Mouse (Mus musculus): ENCODE measurements around the gene 4933430I17Rik.

Gene 4933430I17Rik

DNA sequence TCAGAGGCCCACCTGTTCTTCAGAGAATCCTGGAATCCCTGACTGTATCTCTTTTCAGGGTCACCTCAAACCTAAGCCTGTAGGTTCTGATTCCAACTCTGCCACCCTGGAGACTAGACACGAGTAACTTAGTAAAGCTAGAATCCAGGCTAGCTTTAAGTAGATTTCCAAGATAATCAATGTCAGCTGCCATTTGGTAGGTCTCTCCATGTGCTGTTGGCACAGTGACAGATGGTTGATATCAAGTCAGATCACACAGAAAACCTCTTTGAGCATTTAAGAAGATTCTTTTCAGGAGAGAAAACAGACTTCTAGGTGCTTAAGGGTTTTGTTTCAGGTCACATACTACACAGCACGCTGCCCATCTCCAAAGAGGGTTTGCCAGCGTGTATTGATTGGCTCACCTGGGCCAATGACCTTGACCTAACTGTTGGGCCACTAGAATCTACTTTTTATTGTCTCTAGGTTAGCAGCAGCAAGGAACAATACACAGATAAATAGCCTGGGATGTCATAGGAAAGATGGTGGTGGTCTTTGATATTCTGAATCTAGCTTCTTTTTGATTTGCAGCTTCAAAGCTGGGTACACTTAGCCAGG, 21.7 kb upstream of the 4933430I17Rik start, which contains the start of gene Hdhd3:
TSS of gene Hdhd3 (minus strand) at position 94 of the 597 bp plus-strand sequence.
- no peak for DNase-seq (ENCODE audit: low spot score in 2 of 2)

DNA sequence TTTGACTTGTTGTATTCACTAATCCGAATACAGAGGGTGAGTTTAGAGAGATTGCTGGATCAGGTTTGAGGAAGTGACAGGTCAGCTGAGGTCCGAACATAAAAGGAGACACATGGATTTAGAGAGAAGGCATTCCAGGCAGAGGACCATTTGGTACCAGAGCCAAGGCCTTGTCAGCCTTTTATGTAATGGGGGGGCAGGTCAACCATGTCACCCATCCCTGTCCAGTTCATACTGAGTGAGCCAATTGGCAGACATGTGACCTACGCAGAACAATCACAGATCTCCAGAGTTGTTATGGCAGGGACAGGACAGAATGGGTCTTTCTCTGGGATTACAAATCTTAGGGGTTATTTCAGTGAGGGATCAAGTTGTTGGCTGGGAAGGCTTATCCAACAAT, 19.2 kb upstream of the 4933430I17Rik start:
- no peak for DNase-seq (ENCODE audit: low spot score in 2 of 2)

DNA sequence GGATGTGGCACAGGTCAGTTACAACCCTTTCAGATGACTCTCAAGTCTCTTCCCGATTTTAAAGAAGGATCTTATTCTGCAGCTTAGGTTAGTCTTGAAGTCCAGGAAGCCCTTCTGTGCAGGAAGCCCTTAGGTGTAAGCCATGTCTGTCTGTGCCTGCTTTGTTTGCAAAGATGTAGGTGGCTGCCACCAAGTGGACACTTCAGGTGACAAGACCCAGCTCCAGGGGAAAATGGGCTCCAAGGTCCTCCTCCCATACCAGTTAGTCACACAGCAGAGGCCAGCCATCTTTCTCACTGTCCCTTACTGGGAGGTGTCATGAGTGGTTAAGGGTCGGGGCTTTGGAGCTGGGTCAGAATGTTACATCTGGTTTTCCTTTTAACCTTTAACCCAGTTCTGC, 18.4 kb upstream of the 4933430I17Rik start:
- DNase-seq (ENCODE audit: low spot score in 2 of 2): no peak

DNA sequence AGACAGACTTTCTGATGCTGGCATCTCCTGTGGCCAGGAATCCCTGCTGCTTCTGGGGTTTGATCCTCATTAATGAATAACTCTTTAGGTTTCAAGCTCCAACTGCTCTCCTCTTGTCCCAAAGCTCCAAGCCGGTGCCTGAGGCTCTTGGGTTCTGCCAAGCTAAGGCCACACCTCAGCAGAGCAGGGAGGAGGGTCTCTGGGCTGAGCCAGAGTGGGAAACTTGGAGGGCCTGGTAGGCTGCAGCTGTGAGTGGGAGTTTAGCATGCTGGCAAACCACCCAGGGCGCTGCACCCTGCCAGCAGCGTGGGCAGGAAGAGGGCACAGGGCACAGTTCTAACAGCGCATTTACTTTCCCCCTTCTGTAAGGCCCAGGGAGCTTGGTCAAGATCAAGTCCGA, 16.3 kb upstream of the 4933430I17Rik start:
- DNase-seq (ENCODE audit: low spot score in 2 of 2): no peak

DNA sequence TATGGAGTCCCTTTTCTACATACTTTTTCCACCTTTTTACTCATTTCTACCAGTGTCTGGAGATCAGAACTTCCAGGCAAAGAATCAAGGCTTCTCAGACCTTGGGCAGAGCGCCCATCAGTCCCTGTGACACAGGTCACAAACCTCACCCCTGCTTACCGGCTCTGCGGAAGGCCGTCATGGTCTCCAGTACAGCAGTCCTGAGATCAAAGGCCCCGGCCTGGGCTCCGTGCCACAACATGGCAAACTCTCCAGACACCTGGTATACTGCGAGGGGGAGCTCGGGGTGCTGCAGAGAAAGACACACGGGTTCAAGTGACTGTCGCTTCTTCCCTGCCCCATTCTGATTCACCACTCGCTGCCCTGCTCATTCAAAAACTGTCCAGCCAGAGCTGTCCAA, 15.2 kb upstream of the 4933430I17Rik start:
- no peak for DNase-seq (ENCODE audit: low spot score in 2 of 2)

DNA sequence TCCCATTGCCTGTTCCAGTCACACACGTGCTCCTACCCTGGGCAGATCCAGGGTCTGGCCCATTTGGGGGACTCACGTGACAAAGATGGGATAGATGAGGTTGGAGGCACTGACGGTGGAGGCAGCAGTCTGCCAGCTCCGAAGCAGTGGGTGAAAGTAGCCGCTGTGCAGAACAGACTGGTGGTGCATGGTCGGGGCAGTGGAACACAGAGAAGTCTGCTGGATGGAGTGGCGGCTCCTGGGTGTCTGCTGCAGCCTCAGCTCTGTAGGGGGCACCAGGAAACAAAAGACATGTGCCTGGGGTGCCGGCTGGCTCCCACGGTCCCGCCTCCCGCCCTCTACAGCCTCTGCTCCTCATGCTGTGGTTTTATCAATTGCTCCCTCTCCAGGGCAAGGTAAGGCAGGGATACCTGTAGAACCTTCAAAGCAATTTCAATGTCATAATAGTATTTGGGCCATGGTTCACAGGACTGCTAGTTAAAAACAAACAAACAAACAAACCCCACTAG, 11.1 kb upstream of the 4933430I17Rik start:
- no peak for DNase-seq (ENCODE audit: low spot score in 2 of 2)

DNA sequence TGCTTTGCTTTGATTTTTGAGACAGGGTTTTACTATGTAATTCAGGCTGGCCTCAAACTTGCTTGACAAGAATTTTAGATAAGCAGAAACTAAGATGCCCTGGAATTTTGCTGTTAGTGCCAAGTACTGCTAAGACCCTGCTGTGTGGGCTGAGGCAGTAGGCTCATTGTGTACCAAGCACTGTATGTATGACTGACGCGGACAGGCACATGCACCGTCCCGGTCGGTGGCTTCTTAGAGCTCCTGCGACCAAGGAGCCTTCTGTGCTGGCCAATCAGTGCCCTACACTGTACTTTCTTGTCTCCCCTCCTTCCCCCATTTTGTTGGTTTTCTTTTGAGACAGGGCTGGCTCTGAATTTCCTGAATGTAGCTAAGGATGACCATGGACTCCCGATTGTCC, 10.2 kb upstream of the 4933430I17Rik start:
- DNase-seq (ENCODE audit: low spot score in 2 of 2): no peak

DNA sequence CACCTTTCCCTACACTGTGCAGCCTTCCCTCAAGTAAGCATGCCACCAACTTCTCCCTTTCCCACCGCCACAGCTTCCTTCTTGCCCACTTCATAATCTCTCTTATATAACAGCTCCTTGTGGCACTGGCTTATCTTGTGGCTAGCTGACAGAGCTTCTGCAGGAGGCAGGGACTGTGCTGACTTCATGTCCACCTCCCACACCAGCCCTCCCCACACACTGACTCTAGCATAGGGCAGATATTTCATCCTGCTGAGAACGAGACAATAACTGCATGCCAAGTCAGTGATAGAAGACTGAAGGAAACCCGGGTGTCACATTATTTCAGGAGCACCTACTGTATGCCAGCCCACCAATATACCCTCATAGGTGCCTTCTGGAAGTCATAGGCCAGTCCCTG, 9.7 kb upstream of the 4933430I17Rik start:
- no peak for DNase-seq (ENCODE audit: low spot score in 2 of 2)

DNA sequence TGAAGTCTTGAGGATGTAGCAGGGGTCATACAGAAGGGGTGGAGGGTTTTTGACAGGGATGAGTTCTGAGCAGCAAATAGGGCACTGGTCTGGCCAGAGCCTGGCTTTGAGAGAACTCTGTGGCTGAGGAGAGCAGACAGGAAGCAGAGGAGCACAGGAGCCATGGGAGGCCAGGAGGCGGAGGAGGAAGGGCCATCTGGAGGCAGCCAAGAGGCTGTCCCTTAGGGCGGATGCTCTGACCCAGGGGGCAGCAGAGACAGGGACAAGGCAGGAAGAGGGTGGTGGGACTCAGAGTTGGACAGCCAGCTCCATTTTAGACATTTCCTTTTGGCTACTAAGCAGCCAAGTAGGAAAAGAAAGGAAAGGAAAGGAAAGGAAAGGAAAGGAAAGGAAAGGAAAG, 9.1 kb upstream of the 4933430I17Rik start:
- no peak for DNase-seq (ENCODE audit: low spot score in 2 of 2)

DNA sequence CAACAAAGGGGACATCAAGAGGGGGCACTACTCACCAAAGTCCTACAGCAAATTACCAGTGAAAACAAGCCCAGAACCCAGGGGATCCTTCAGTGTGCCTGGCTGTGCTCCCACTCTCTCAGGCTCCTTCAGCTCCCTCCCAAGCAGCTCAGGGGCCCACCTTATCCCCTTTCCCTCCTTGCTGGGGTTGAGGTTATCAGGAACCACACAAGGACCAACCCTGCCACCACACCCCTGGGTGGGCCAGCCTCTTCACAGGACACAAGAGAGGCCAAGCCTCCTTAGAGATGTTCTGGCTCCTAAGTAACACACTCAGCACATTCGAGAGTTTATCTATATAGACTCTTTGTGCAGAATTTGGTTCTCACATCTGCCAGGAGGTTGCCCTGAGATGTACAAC, 8.6 kb upstream of the 4933430I17Rik start:
- DNase-seq (ENCODE audit: low spot score in 2 of 2): no peak

DNA sequence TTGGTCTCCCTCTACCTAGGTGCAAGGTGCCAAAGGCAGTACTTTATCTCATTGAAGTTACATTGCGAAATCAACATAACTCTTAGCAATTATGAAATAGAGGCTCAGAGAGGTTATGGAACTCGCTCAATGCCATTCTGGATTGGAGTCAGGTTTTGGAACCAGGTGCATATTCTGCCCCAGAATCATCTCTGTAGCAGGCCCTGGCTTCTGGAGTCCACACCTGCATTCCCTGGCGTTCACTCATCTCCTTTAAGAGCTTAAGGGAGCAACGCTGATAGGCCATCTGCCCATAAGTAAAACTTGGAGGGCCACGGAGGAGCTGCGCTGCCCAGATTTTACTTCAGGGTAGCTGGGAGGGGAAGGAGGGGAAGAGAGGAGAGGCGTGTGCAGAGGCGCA, 8.1 kb upstream of the 4933430I17Rik start:
- DNase-seq (ENCODE audit: low spot score in 2 of 2): no peak

DNA sequence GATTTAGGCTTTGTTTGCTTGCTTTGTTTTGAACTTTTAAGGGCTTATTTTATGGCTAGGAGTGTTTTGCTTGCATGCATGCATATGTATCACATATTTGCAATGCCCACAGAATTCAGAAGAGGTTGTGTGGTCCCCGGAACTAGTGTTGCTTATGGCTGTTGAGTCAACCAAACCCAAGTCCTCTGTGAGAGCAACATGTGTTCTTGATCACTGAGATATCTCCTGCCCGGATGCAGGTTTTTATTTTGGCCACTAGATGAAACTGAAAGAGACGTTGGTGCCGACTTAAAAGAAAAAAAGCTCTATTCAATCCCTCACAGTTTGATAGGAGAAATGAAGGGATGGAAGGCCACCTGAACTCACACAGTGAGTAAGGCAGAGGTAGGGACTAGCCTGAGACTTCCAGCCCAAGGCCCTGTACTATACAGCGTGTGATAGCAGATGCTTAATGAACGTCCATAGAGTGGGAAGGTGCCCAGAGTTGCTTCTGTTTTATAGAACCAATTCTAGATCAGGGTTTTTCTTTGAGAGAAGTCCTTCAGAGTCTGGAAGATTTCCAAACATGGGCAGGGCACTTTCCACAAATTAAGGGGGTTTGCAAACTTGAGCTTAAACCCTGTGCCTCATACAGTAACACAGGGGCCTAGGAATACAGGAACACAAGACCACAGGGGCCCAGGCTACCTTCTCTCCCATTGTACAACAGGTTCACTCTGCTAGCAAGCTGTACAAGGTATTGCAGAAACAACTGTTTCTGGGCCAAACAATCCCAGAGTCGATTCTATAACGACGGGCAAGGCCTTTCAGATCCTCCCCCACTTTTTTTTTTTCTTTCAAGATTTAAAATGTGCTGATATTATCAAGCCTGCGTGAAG, 7.4 kb upstream of the 4933430I17Rik start:
- DNase-seq (ENCODE audit: low spot score in 2 of 2): no peak

DNA sequence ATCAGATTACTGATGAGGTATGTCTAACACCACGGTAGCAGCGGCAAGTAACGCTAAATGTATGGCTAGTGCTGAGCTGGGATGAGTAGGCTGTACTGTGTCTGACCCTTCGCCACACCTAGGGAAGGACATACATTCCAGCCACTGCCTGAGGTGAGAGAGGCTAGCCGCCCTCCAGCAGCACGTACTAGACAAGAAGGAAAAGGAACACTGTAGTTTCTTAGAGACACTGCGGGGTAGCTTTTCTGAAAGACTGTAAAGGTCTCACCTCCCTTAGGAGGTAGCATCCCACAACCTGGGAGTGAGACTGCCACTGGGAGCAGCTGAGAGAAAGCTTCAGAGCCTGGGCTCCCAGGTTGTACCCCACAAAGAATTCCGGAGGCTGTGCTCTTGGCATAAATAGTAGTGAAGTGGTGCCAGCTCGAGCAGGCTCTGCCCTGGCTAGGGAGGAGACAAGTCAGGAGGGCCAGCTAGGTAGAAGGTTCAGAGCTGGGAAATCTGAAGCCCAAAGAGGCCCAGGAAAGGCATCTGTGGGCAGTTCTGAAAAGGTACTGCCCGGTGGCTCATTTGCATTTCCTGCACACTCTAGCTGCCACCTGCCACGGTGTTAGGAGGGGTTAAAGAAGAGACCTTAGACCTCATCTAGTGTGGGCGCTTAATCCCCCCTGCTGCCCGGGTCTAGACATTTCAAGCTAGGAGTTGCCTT, 6.6 kb upstream of the 4933430I17Rik start:
- DNase-seq (ENCODE audit: low spot score in 2 of 2): no peak

DNA sequence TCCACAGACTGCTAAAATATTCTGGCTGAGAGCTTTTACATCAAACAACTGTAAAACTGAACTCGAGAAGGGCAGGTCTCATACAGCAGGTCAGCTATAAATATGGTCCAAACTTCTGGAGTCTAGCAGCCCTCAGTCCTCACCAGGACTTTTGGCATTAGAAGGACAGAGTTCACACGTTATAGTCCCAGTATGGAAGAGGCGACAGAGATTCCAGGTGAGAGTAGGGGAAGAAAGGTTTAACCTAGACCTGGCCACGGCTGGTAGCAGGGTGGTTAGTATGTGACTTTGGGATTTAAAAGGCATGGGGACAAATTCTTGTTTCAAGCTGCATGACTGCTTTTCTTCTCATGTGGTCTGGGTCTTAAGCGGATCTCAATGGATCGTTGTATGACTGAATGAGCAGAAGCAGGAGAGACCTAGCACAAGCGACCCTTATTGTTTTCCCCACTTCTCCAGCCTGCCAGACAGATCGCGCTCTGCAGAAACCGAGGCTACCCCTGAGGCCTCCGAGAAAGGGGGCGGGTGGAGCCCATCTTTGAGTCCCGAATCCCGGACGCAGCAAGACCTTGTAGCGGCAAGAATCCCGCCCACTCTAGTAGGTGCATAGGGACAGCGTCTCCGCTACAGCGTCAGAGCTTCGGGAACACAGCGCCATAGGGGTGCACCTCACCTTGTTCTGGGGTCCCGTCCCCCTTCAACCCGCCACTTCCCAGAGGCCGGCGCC, 5.9 kb upstream of the 4933430I17Rik start:
- DNase-seq (ENCODE audit: low spot score in 2 of 2): no peak

DNA sequence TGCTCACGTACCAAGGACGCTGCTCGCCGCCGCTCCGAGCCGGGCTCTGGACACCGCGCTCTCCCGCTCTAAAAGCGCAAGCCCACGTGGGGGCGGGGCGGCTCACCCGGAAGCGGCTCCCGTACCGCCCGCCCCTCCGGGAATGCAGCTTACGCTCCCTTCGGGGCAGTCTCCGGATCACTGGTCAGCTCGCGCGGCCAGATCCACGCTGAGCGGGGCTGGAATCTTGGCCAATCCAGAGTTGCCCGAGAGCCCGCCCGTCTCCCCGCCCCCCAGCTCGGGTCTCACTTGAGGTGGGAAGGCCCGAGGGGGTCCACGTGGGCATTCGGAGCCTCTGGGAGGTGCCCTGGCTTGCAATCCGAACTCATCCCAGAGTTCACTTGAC, 5.3 kb upstream of the 4933430I17Rik start, which contains the start of gene Alad:
TSS of gene Alad (minus strand) at position 70 of the 385 bp plus-strand sequence.
- peak; percentile 79 to 84 for DNase-seq (ENCODE audit: low spot score in 2 of 2)

DNA sequence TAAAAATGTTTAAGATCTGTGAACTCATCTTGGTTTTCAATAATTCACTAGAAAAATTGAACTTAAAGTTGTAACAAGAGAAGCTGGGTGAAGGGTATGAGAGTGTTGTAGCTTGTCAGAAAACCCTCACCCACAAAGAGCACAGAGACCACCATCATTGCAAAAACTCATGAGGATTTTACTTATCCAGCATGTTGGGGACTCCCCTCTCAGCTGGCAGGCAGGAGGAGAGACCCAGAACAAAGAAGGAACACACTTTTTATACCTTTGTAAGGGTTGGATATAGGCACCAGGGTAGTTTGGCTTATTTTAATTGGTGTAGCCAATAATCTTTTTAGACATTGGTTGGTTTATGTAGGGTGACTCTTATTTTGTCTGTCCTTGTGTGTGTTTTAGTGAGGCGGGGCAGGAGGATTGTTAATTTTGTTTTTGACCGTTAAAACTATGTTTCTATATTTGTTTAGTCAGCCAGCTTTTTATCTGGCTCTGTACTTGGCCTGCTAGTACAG, 4.2 kb upstream of the 4933430I17Rik start:
- DNase-seq (ENCODE audit: low spot score in 2 of 2): no peak

DNA sequence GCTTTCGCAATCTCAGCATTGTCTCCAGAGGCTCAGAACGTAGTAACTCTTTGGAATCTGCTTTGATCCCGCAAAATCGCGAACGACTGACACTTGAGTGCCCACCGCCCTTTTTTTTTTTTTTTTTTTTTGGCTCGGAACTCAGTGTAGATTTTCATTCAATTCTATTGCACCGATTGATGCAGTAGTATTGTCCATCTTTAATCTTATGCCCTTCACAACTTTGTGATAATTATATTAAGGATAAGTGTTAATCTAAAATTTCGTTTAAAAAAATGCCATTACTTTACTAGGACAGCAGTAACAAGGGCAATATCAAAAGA, 281 bp downstream of the 4933430I17Rik start:
- DNase-seq (ENCODE audit: low spot score in 2 of 2): no peak

DNA sequence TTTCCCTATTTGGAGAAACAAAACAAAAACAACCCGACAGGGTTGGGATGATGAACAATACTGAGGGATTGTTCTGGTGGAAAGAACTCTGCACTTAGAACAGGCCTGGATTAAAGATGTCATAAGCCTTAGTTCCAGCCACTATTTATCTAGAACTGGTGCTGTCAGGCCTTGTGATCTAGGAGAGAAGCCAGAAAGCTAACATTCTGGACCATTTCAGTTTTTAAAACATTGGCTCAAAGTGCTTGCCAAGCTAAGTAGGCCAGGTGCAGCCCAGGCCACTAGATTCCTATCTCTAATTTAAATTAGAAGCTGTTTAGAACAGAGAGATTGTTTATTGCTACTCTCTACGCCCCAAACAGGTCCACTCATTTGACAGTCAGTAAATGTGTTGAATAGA, 1.1 kb downstream of the 4933430I17Rik start:
- DNase-seq (ENCODE audit: low spot score in 2 of 2): no peak

DNA sequence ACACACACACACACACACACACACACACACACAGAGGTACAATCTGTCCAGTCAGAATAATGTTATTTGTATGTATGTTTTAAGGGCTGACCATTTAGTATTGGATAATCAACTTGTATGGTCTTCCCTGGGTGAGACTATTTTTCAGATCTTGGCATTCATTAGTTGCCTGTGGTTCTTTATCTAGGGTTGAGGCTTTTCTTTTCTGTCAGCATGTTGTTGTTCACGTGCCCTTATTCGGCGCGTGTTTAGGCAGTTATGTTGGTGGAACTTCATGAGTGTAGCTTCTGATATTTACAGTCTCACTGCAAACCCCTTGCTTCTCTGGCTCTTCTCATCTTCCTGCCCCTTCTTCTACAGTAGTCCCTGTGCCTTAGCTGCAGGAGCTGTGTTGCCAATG, 2.5 kb downstream of the 4933430I17Rik start:
- no peak for DNase-seq (ENCODE audit: low spot score in 2 of 2)

DNA sequence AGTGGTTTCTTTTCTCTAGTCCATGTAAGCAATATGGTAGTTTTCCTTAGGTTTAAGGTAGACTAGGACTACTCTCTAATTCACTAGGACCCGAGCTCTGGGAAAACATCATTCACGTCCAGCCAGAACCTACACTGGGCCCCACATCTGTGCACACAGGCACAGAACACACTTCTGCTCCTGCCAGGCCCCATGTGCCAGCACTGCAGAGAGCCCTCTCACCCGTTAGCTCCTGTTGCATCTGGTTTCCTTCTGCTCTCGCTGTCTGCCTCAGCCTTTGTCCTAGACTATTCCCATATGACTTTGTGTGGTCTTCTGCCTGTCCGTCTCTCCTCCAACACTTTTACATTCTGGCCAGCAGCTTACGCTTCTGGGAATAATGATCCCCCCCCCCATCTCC, 8.6 kb downstream of the 4933430I17Rik start:
- no peak for DNase-seq (ENCODE audit: low spot score in 2 of 2)

DNA sequence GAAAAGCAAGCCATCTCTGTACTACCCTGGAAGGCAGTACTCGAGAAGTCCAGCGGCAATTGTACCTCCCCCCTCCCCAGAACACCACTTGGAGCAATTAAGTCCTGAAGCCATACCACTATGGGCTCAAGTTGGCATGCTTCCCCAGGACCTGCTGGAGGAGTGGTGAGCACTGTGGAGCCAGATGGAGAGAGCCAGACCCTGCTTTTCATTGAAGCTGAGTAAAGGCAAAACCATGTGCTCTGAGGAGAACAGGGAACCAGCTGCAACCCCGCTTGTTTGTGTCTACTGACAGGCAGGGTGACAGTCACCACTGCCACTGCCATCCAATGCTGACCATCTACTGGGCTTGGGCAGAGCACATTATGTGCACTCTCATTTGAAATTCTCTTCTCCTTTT, 16.6 kb downstream of the 4933430I17Rik start:
- no peak for DNase-seq (ENCODE audit: low spot score in 2 of 2)

DNA sequence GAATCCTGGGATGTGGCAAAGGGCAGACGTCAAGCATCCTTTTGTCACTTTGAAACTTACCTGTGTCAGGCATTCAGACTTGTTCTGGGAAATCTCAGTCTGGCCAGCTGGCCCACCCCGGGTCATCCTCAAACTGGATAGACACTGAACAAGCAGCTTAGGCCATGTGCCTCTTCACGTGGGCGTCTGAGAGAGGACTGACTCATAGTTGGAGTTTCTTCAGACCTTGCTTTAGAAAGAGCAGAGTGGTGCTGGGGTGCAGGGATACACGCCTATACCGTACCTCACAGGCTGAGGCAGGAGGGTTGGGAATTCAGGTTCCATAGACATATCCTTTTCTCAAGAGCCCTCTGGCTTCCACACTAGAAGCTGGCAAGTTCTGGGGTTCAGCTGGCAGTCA, 18.6 kb downstream of the 4933430I17Rik start:
- no peak for DNase-seq (ENCODE audit: low spot score in 2 of 2)

Data from right cerebral cortex, adult 2 months (tissue).